Mouse (Mus musculus): ENCODE measurements at regions not wholly inside any gene's neighbourhood (a gene's known extent, or its start where the extent isn't known, plus 50 kb on each side); places are given as distances from the start of the nearest gene placed in this dataset.

- Histone ChIP-seq H3K4me2 (ENCODE audit: low read depth) (no peak overlapping the region), H3K4me3 (no peak overlapping the region), H3ac (ENCODE audit: control insufficient read depth, insufficient read length) (no peak overlapping the region)
Observed at GRCm38 (mm10) chr3:146337429-146337828, 67.0 kb upstream of the Ssx2ip start.

GRCm38 (mm10) chr3:146337861-146338281 is 66.6 kb upstream of the Ssx2ip start:
- TF ChIP-seq MAX (IDR thresholded peaks at IDR 0.05; ENCODE audit: low read depth) (no peak), REST (IDR thresholded peaks at IDR 0.05; ENCODE audit: insufficient read depth, insufficient read length) (no peak), MYOD1 (IDR thresholded peaks at IDR 0.05; ENCODE audit: control insufficient read depth in 1 of 3, insufficient read length in 2 of 3, low read depth in 2 of 3) (no peak), TCF3 (IDR thresholded peaks at IDR 0.05; ENCODE audit: insufficient read length, low read depth) (no peak), POLR2A (IDR thresholded peaks at IDR 0.05; ENCODE audit: insufficient read length, low read depth) (no peak), POLR2AphosphoS2 (IDR thresholded peaks at IDR 0.05; ENCODE audit: insufficient read length, low read depth) (no peak), USF1 (IDR thresholded peaks at IDR 0.05; ENCODE audit: low read depth) (no peak), MYOG (IDR thresholded peaks at IDR 0.05; ENCODE audit: control insufficient read depth in 1 of 3, insufficient read depth in 1 of 3, insufficient read length in 2 of 3, low read depth in 2 of 3) (no peak), E2F4 (IDR thresholded peaks at IDR 0.05; ENCODE audit: insufficient read depth) (no peak), CEBPB (IDR thresholded peaks at IDR 0.05; ENCODE audit: insufficient read depth, poor library complexity, severe bottlenecking) (no peak), SRF (IDR thresholded peaks at IDR 0.05; ENCODE audit: control insufficient read depth, insufficient read length, low read depth) (no peak), TCF12 (IDR thresholded peaks at IDR 0.05; ENCODE audit: insufficient read depth, poor library complexity, severe bottlenecking) (no peak)
- Histone ChIP-seq H3ac (ENCODE audit: control insufficient read depth, insufficient read length) (no peak overlapping the region), H3K4me3 (no peak overlapping the region)

More at GRCm38 (mm10) chr3:146337429-146337828, 67.0 kb upstream of the Ssx2ip start:
- H3K27me3 ChIP-seq (ENCODE audit: control insufficient read depth, insufficient read depth, insufficient read length) = no peaks in the 10 kb centered on the region
- TF ChIP-seq POLR2AphosphoS2 (IDR thresholded peaks at IDR 0.05; ENCODE audit: insufficient read length, low read depth) = no peak
- H3K79me2 ChIP-seq (ENCODE audit: control insufficient read depth, insufficient read depth) = no peaks in the 10 kb centered on the region
- no peaks in the 10 kb centered on the region for H3K36me3 ChIP-seq (ENCODE audit: control insufficient read depth, insufficient read depth)

DNA sequence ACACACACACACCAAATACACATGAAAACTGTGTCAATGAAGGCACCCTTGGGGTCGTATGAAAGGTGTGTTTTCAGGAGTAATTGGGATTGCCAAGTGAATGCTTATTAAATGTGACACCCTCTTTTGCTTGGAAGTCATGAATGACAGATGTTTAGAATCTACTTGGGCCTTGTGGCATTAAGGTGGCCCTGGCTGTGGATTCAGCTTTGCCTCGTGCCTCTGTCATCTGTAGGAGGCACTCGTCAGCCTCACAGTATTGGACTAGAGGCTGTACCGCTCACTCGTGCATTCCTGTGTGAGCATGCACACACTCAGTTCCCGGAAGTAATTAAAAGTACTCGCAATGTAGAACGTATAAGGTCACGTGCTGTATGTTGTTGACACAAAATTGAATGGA is 66.0 kb upstream of the Ssx2ip start:
- Histone ChIP-seq H3K79me2 (ENCODE audit: control insufficient read depth, insufficient read depth) (no peaks in the 10 kb centered on the region), H3K36me3 (ENCODE audit: control insufficient read depth, insufficient read depth) (no peaks in the 10 kb centered on the region), H3ac (ENCODE audit: control insufficient read depth, insufficient read length) (no peak overlapping the region), H3K4me2 (ENCODE audit: low read depth) (no peak overlapping the region), H3K27me3 (ENCODE audit: control insufficient read depth, insufficient read depth, insufficient read length) (no peaks in the 10 kb centered on the region), H3K4me3 (no peak overlapping the region)
- TF ChIP-seq POLR2AphosphoS2 (IDR thresholded peaks at IDR 0.05; ENCODE audit: insufficient read length, low read depth) (no peak), MYOD1 (IDR thresholded peaks at IDR 0.05; ENCODE audit: control insufficient read depth in 1 of 3, insufficient read length in 2 of 3, low read depth in 2 of 3) (no peak), SRF (IDR thresholded peaks at IDR 0.05; ENCODE audit: control insufficient read depth, insufficient read length, low read depth) (no peak), REST (IDR thresholded peaks at IDR 0.05; ENCODE audit: insufficient read depth, insufficient read length) (no peak), MAX (IDR thresholded peaks at IDR 0.05; ENCODE audit: low read depth) (no peak), MYOG (IDR thresholded peaks at IDR 0.05; ENCODE audit: control insufficient read depth in 1 of 3, insufficient read depth in 1 of 3, insufficient read length in 2 of 3, low read depth in 2 of 3) (no peak), USF1 (IDR thresholded peaks at IDR 0.05; ENCODE audit: low read depth) (no peak), E2F4 (IDR thresholded peaks at IDR 0.05; ENCODE audit: insufficient read depth) (no peak), POLR2A (IDR thresholded peaks at IDR 0.05; ENCODE audit: insufficient read length, low read depth) (no peak), TCF12 (IDR thresholded peaks at IDR 0.05; ENCODE audit: insufficient read depth, poor library complexity, severe bottlenecking) (no peak), CEBPB (IDR thresholded peaks at IDR 0.05; ENCODE audit: insufficient read depth, poor library complexity, severe bottlenecking) (no peak), TCF3 (IDR thresholded peaks at IDR 0.05; ENCODE audit: insufficient read length, low read depth) (no peak)

More at GRCm38 (mm10) chr3:146337861-146338281, 66.6 kb upstream of the Ssx2ip start:
- H3K36me3 ChIP-seq (ENCODE audit: control insufficient read depth, insufficient read depth) = no peaks in the 10 kb centered on the region
- H3K27me3 ChIP-seq (ENCODE audit: control insufficient read depth, insufficient read depth, insufficient read length) = no peaks in the 10 kb centered on the region
- H3K4me2 ChIP-seq (ENCODE audit: low read depth) = no peak overlapping the region
- H3K79me2 ChIP-seq (ENCODE audit: control insufficient read depth, insufficient read depth) = no peaks in the 10 kb centered on the region

- no peak overlapping the region for H3ac ChIP-seq (ENCODE audit: control insufficient read depth, insufficient read length)
- H3K36me3 ChIP-seq (ENCODE audit: control insufficient read depth, insufficient read depth) = no peaks in the 10 kb centered on the region
- no peaks in the 10 kb centered on the region for H3K79me2 ChIP-seq (ENCODE audit: control insufficient read depth, insufficient read depth)
- H3K4me3 ChIP-seq = no peak overlapping the region
- TF ChIP-seq USF1 (IDR thresholded peaks at IDR 0.05; ENCODE audit: low read depth) (no peak), TCF12 (IDR thresholded peaks at IDR 0.05; ENCODE audit: insufficient read depth, poor library complexity, severe bottlenecking) (no peak), POLR2A (IDR thresholded peaks at IDR 0.05; ENCODE audit: insufficient read length, low read depth) (no peak), MAX (IDR thresholded peaks at IDR 0.05; ENCODE audit: low read depth) (no peak), TCF3 (IDR thresholded peaks at IDR 0.05; ENCODE audit: insufficient read length, low read depth) (no peak), CEBPB (IDR thresholded peaks at IDR 0.05; ENCODE audit: insufficient read depth, poor library complexity, severe bottlenecking) (no peak), MYOG (IDR thresholded peaks at IDR 0.05; ENCODE audit: control insufficient read depth in 1 of 3, insufficient read depth in 1 of 3, insufficient read length in 2 of 3, low read depth in 2 of 3) (no peak), MYOD1 (IDR thresholded peaks at IDR 0.05; ENCODE audit: control insufficient read depth in 1 of 3, insufficient read length in 2 of 3, low read depth in 2 of 3) (no peak), REST (IDR thresholded peaks at IDR 0.05; ENCODE audit: insufficient read depth, insufficient read length) (no peak), POLR2AphosphoS2 (IDR thresholded peaks at IDR 0.05; ENCODE audit: insufficient read length, low read depth) (no peak), SRF (IDR thresholded peaks at IDR 0.05; ENCODE audit: control insufficient read depth, insufficient read length, low read depth) (no peak), E2F4 (IDR thresholded peaks at IDR 0.05; ENCODE audit: insufficient read depth) (no peak)
- H3K4me2 ChIP-seq (ENCODE audit: low read depth) = no peak overlapping the region
- H3K27me3 ChIP-seq (ENCODE audit: control insufficient read depth, insufficient read depth, insufficient read length) = no peaks in the 10 kb centered on the region
Observed at GRCm38 (mm10) chr3:146340316-146341055, 64.0 kb upstream of the Ssx2ip start.
